Mouse (Mus musculus) E14TG2a.4 (cell line): Measurements from ENCODE around the gene Gpld1.

ENCODE experiments used
- H3K27me3 ChIP-seq: 2 replicates; pipeline ENCODE4 v1.6.1; 2014; ENCODE audit warnings: low read length, control low read depth; ENCODE audit not compliant: insufficient read depth
- H3K36me3 ChIP-seq: 2 replicates; pipeline ENCODE4 v1.6.1; 2014; ENCODE audit warnings: low read length, control low read depth; ENCODE audit not compliant: insufficient read depth
- H3K4me1 ChIP-seq: replicated peaks from 2 replicates; pipeline ENCODE4 v1.6.1; 2014; ENCODE audit warnings: low read depth, low read length, control low read depth
- H3K4me3 ChIP-seq: replicated peaks from 2 replicates; pipeline ENCODE4 v1.5.1; 2014; ENCODE audit warnings: mild to moderate bottlenecking, low read length
- H3K9me3 ChIP-seq: 2 replicates; pipeline ENCODE4 v1.6.1; 2014; ENCODE audit warnings: low read length, control low read depth
- CTCF ChIP-seq: conservative IDR thresholded peaks from 2 replicates; pipeline ENCODE4 v1.5.1; 2014; ENCODE audit warnings: low read length
- NANOG ChIP-seq: IDR thresholded peaks from 2 replicates; pipeline ENCODE4 v1.6.1; 2014; ENCODE audit warnings: borderline replicate concordance, low read length, mixed read lengths
- POU5F1 ChIP-seq: IDR thresholded peaks from 2 replicates; pipeline ENCODE4 v1.6.1; 2014; ENCODE audit warnings: low read length, borderline replicate concordance

Gpld1 gene

GRCm38 (mm10) chr13:24914915-24915314, 28.0 kb upstream of the Gpld1 start:
- peaks cover 15% of the 10 kb centered on the region for H3K4me1 ChIP-seq
- no peaks in the 10 kb centered on the region for H3K9me3 ChIP-seq
- H3K27me3 ChIP-seq = peaks cover 28% of the 10 kb centered on the region
- no peak overlapping the region for H3K4me3 ChIP-seq
- H3K36me3 ChIP-seq = no peaks in the 10 kb centered on the region
- TF ChIP-seq CTCF = no peak
- no peak for TF ChIP-seq NANOG

GRCm38 (mm10) chr13:24915831-24916230, 27.1 kb upstream of the Gpld1 start:
- H3K36me3 ChIP-seq = no peaks in the 10 kb centered on the region
- H3K4me1 ChIP-seq = peaks cover 15% of the 10 kb centered on the region
- peaks cover 20% of the 10 kb centered on the region for H3K27me3 ChIP-seq
- TF ChIP-seq NANOG (no peak), CTCF (no peak), POU5F1 (no peak)
- H3K9me3 ChIP-seq = no peaks in the 10 kb centered on the region
- H3K4me3 ChIP-seq = no peak overlapping the region

GRCm38 (mm10) chr13:24920333-24920977, 22.5 kb upstream of the Gpld1 start:
- TF ChIP-seq POU5F1 (no peak), CTCF (peak; percentile 74), NANOG (no peak)
- Histone ChIP-seq H3K36me3 (no peaks in the 10 kb centered on the region), H3K9me3 (no peaks in the 10 kb centered on the region), H3K4me1 (no peaks in the 10 kb centered on the region; the same call in 1 of the 2 replicates), H3K27me3 (no peaks in the 10 kb centered on the region), H3K4me3 (no peak overlapping the region)

GRCm38 (mm10) chr13:24921281-24921680, 21.7 kb upstream of the Gpld1 start:
- Histone ChIP-seq H3K36me3 (no peaks in the 10 kb centered on the region), H3K9me3 (no peaks in the 10 kb centered on the region), H3K4me3 (no peak overlapping the region), H3K4me1 (no peaks in the 10 kb centered on the region; the same call in 1 of the 2 replicates), H3K27me3 (no peaks in the 10 kb centered on the region)
- no peak for TF ChIP-seq NANOG
- no peak for TF ChIP-seq POU5F1
- no peak for TF ChIP-seq CTCF

GRCm38 (mm10) chr13:24923991-24924390, 19.0 kb upstream of the Gpld1 start:
- Histone ChIP-seq H3K4me3 (no peak overlapping the region), H3K9me3 (no peaks in the 10 kb centered on the region), H3K36me3 (no peaks in the 10 kb centered on the region), H3K4me1 (no peaks in the 10 kb centered on the region; the same call in 1 of the 2 replicates), H3K27me3 (no peaks in the 10 kb centered on the region)
- no peak for TF ChIP-seq POU5F1
- TF ChIP-seq CTCF = no peak
- no peak for TF ChIP-seq NANOG

GRCm38 (mm10) chr13:24930591-24930990, 12.4 kb upstream of the Gpld1 start:
- Histone ChIP-seq H3K4me3 (no peak overlapping the region), H3K4me1 (no peaks in the 10 kb centered on the region), H3K27me3 (peaks cover 10% of the 10 kb centered on the region), H3K36me3 (no peaks in the 10 kb centered on the region), H3K9me3 (no peaks in the 10 kb centered on the region)
- TF ChIP-seq POU5F1 (no peak), CTCF (no peak), NANOG (no peak)

GRCm38 (mm10) chr13:24933199-24933598, 9.8 kb upstream of the Gpld1 start:
- Histone ChIP-seq H3K4me1 (peaks cover 9% of the 10 kb centered on the region), H3K4me3 (no peak overlapping the region), H3K9me3 (no peaks in the 10 kb centered on the region), H3K36me3 (no peaks in the 10 kb centered on the region), H3K27me3 (peaks cover 33% of the 10 kb centered on the region)
- no peak for TF ChIP-seq POU5F1
- no peak for TF ChIP-seq CTCF
- no peak for TF ChIP-seq NANOG

GRCm38 (mm10) chr13:24936772-24937107, 6.2 kb upstream of the Gpld1 start:
- Histone ChIP-seq H3K9me3 (no peaks in the 10 kb centered on the region), H3K36me3 (no peaks in the 10 kb centered on the region), H3K4me1 (peaks cover 18% of the 10 kb centered on the region), H3K27me3 (peaks cover 37% of the 10 kb centered on the region), H3K4me3 (peak overlapping the region; percentile 90)
- TF ChIP-seq CTCF (no peak), NANOG (no peak), POU5F1 (no peak)
